Mouse (Mus musculus): ENCODE data around the gene Son. TPM values are rescaled to one million over a fixed set of nuclear protein-coding genes. Genes with fewer than 3 reads are reported as not detected.

The Son gene
- 144 and 200 TPM in 2 replicates for polyA plus RNA-seq (2012; rRNA removed)

DNA sequence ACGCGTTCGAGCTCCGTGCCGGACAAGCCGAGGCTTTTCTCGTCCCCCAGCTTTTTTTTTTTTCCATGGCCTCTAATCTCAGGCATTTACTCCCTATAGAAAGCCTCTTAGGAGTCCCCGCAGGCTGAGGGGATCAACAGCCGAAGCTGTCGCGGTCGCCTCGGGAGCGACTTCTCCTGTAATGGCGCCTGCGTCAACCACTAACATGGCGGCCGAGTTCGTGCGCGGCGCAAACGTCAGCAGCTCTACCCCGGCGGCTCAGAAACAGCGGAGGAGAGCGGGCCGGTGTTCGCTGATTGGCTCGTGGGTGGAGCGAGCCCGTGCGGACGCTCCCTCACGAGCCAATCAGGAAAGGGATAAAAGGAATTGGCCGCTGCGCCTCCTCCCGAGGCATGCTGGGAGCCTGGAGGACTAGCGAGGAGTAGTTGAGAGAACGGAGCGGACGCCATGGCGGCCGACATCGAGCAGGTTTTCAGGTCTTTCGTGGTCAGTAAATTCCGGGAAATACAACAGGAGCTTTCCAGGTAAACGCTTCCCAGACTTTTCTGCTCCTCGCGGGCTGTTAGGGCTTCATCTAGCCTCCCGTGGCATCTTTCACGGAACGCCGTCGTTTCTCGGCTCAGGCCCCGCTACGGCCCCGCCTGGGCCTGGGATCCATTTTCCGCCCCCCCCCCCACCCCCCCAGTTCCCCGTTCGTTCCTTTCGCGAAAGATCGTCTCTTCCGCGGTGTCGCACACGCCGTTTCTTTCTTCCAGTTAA, at the start of gene Son:
Gene Son (plus strand): TSS at position 46 of the 759 bp plus-strand sequence.
- under 1% methylated on average over 70 of the region's 70 CpGs for WGBS

DNA sequence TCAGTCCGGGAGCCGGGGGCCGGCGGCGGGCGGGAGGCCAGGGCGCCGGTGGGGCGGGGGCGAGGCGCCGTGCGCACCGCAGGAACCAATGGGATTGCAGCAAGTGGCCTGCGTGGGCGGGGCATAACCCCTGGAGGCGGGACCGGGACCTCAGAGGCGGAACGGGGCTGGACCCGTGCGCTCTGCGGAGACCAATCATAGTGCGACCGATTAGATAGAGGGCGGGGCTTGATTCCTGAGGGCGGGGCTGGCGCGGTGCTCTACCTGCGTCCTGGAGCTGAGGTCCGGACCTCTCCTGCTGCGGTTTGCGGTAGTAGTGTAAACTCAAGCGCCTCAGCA, 49.7 kb upstream of the Son start, which contains the start of gene Tmem50b:
Gene Tmem50b (minus strand): TSS at position 129 of the 339 bp plus-strand sequence.
- 1% methylated on average over 34 of the region's 34 CpGs for WGBS
- DNase-seq, result peak; percentile 99
- H3K4me1 ChIP-seq (ENCODE audit: control insufficient read depth, insufficient read depth, low read length), result peaks cover 8% of the 10 kb centered on the region
- H3K4me3 ChIP-seq (replicated peaks; ENCODE audit: extremely low read depth, low read depth, low read length), result peak within 1 kb of the TSS; percentile 90
- no peak for TF ChIP-seq CTCF (IDR thresholded peaks at IDR 0.05; ENCODE audit: insufficient read depth, low read length)
- TF ChIP-seq POLR2A (IDR thresholded peaks at IDR 0.05; ENCODE audit: borderline replicate concordance, extremely low read depth, low read depth, low read length), result no peak

More for the DNA sequence above, at the start of gene Son:
- TF ChIP-seq CTCF (IDR thresholded peaks at IDR 0.05; ENCODE audit: insufficient read depth, low read length), result no peak
- peak; percentile 97 for TF ChIP-seq POLR2A (IDR thresholded peaks at IDR 0.05; ENCODE audit: borderline replicate concordance, extremely low read depth, low read depth, low read length)
- peak; percentile 93 for DNase-seq
- H3K4me1 ChIP-seq (ENCODE audit: control insufficient read depth, insufficient read depth, low read length), result no peaks in the 10 kb centered on the region
- H3K4me3 ChIP-seq (replicated peaks; ENCODE audit: extremely low read depth, low read depth, low read length), result peak within 1 kb of the TSS; percentile 98

DNA sequence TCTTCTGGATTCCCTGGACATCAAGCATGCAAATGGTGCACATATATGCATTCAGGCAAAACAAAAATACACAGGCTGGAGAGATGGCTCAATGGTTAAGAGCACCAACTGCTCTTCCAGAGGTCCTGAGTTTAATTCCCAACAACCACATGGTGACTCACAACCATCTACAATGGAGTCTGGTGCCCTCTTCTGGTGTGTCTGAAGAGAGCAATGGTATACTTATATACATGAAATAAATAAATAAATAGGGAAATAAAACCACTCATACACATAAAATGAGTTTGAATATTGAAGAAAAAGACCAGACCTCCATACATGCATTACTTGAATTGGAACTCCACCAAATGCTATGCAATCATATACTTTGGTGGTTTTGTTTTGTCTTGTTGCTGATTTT, 48.1 kb upstream of the Son start:
- no peak for TF ChIP-seq CTCF (IDR thresholded peaks at IDR 0.05; ENCODE audit: insufficient read depth, low read length)
- Histone ChIP-seq H3K4me3 (replicated peaks; ENCODE audit: extremely low read depth, low read depth, low read length) (no peak overlapping the region), H3K4me1 (ENCODE audit: control insufficient read depth, insufficient read depth, low read length) (peaks cover 5% of the 10 kb centered on the region; the same call in 1 of the 2 replicates)
- no peak for DNase-seq

DNA sequence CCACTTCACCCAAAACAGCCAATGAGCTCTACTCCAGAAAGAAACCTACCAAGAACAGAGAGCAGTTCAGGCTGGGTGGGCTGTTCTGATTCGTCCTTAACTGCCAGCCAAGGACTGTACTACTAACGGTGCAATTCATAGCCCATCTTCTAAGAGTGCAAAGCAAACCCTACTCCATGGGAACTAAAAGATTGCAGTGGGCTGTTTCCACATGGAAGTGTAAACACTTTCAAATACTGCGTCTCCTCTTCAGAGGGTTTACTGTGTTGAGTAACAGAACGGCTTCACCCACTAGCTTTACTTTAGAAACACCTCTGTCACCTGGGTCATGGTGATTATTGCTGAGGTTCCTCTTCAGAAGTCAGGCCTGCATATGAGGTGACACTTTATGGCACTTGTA, 46.2 kb upstream of the Son start:
- WGBS, result 42% methylated on average over 4 of the region's 4 CpGs
- no peak for TF ChIP-seq CTCF (IDR thresholded peaks at IDR 0.05; ENCODE audit: insufficient read depth, low read length)
- no peak for TF ChIP-seq POLR2A (IDR thresholded peaks at IDR 0.05; ENCODE audit: borderline replicate concordance, extremely low read depth, low read depth, low read length)
- DNase-seq, result no peak
- no peak overlapping the region for H3K4me3 ChIP-seq (replicated peaks; ENCODE audit: extremely low read depth, low read depth, low read length)
- H3K4me1 ChIP-seq (ENCODE audit: control insufficient read depth, insufficient read depth, low read length), result peaks cover 5% of the 10 kb centered on the region; the same call in 1 of the 2 replicates

DNA sequence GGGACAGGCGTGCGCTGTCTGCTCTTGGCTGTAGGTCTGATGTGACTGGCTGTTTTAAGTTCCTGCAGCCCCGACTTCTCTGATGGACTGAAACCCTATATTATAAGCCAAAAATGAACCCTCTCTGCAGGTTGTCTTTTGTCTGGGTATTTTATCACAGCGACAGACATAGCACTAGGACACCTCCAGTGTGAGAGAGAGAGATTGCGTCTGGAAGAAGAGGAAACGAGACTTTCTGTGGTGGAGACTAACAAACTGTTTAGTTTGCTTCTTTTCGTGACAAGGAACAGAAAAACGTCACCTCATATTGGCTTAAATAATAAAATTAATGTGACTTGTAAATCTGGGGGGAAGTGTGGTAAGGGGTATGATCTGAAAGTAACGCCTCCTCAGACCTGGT, 45.6 kb upstream of the Son start:
- TF ChIP-seq POLR2A (IDR thresholded peaks at IDR 0.05; ENCODE audit: borderline replicate concordance, extremely low read depth, low read depth, low read length) (no peak), CTCF (IDR thresholded peaks at IDR 0.05; ENCODE audit: insufficient read depth, low read length) (no peak)
- WGBS, result 58% methylated on average over 9 of the region's 9 CpGs
- H3K4me3 ChIP-seq (replicated peaks; ENCODE audit: extremely low read depth, low read depth, low read length), result no peak overlapping the region

DNA sequence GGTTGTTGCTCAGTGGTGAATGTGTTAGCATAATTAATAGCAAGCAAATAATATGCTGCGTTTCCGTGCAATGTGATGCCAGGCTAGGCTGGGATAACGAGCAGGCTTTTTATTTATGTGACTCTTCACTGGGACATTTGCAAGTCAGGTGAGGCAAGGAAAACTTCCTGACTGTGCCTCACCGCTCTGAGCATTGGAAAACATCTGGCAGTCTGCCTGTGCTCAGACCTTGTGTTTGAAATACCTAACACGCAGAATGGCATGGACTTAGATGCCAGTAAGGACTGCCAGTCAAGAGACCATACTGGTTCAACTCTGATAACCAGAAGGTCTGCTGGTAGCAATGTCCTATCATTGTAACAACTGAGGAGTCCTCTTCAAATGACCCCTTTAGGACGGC, 42.1 kb upstream of the Son start:
- TF ChIP-seq POLR2A (IDR thresholded peaks at IDR 0.05; ENCODE audit: borderline replicate concordance, extremely low read depth, low read depth, low read length), result no peak
- no peak for TF ChIP-seq CTCF (IDR thresholded peaks at IDR 0.05; ENCODE audit: insufficient read depth, low read length)
- no peak overlapping the region for H3K4me3 ChIP-seq (replicated peaks; ENCODE audit: extremely low read depth, low read depth, low read length)
- no peak for DNase-seq
- peaks cover 5% of the 10 kb centered on the region; the same call in 1 of the 2 replicates for H3K4me1 ChIP-seq (ENCODE audit: control insufficient read depth, insufficient read depth, low read length)
- 79% methylated on average over 6 of the region's 6 CpGs for WGBS

More for the DNA sequence above, 45.6 kb upstream of the Son start:
- DNase-seq, result no peak
- H3K4me1 ChIP-seq (ENCODE audit: control insufficient read depth, insufficient read depth, low read length), result peaks cover 5% of the 10 kb centered on the region; the same call in 1 of the 2 replicates

DNA sequence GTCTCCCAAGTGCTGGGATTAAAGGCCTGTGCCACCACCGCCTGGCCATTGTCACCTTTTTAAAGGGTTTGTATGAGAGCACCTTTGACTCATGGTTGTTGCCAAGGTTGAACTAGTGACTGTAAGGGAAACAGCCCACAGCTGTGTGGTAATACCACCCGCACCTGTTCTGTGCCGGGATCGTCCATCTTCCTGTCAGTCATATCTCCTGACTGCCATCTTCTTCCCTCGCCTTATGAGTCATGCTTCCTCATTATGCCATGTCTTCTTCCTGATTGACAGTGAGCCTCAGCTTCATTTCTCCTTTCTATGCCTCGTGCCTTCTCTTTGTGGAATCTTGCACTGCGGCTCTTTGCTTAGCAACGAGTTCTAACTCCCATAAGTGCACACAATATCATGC, 40.3 kb upstream of the Son start:
- DNase-seq, result no peak
- WGBS, result 78% methylated on average over 8 of the region's 8 CpGs
- TF ChIP-seq POLR2A (IDR thresholded peaks at IDR 0.05; ENCODE audit: borderline replicate concordance, extremely low read depth, low read depth, low read length), result no peak
- no peak for TF ChIP-seq CTCF (IDR thresholded peaks at IDR 0.05; ENCODE audit: insufficient read depth, low read length)
- Histone ChIP-seq H3K4me3 (replicated peaks; ENCODE audit: extremely low read depth, low read depth, low read length) (no peak overlapping the region), H3K4me1 (ENCODE audit: control insufficient read depth, insufficient read depth, low read length) (no peaks in the 10 kb centered on the region)

DNA sequence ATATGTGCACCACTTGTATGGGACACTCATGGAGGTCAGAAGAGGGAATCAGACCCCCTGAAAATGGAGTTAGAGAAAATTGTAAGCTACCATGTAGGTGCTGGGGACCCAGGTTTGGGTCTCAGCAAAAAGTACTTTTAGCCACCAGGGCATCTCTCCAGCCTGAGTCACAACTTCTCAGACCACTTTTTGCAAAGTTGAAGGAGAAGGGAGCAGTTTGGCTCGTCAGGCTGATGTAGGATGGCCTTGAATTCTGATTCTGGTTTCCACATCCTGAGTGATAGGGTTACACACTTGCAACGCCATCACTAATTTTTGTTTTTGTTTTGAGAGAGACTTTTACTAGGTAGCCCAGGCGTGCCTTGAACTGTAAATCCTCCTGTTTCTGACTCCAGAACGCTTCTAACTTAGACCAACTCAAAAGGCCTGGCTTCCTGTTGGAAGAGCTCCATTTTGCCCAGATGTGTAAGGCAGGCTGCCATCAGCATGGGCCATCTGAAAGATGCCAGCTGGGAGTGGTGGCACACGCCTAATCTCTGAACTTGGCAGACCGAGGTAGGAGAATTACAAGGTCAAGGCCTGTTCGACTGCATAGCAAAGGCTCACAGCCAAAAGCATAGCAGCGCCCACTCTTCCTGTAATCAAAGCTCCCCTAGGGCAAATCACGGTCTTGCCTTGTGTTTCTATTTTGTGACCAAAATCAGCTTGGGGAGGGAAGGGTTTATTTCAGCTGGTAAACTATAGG, 37.6 kb upstream of the Son start:
- Histone ChIP-seq H3K4me3 (replicated peaks; ENCODE audit: extremely low read depth, low read depth, low read length) (no peak overlapping the region), H3K4me1 (ENCODE audit: control insufficient read depth, insufficient read depth, low read length) (no peaks in the 10 kb centered on the region)
- no peak for DNase-seq
- 35% methylated on average over 9 of the region's 9 CpGs for WGBS
- no peak for TF ChIP-seq POLR2A (IDR thresholded peaks at IDR 0.05; ENCODE audit: borderline replicate concordance, extremely low read depth, low read depth, low read length)
- TF ChIP-seq CTCF (IDR thresholded peaks at IDR 0.05; ENCODE audit: insufficient read depth, low read length), result no peak

DNA sequence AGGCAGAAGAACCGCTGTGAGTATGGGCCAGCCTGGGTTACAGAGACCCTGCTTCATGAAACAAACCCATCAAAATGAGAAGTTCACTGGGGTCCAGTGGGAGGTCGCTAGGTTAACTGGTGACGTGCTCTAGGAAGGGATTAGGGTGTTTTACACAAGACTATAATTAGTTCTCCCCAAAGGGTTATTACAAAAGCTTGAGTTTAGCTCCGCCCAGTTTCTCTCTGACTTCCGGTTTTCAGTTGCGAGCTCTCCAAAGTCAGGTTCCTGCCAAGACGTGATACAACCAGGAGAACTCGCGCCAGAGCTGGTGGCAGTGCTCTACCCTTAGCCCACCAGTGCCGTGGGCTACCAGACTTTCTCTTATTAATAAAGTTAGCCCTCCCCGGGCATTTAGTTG, 36.1 kb upstream of the Son start:
- no peak for TF ChIP-seq CTCF (IDR thresholded peaks at IDR 0.05; ENCODE audit: insufficient read depth, low read length)
- no peak for TF ChIP-seq POLR2A (IDR thresholded peaks at IDR 0.05; ENCODE audit: borderline replicate concordance, extremely low read depth, low read depth, low read length)
- no peak for DNase-seq
- WGBS, result 49% methylated on average over 11 of the region's 11 CpGs
- Histone ChIP-seq H3K4me1 (ENCODE audit: control insufficient read depth, insufficient read depth, low read length) (no peaks in the 10 kb centered on the region), H3K4me3 (replicated peaks; ENCODE audit: extremely low read depth, low read depth, low read length) (no peak overlapping the region)

DNA sequence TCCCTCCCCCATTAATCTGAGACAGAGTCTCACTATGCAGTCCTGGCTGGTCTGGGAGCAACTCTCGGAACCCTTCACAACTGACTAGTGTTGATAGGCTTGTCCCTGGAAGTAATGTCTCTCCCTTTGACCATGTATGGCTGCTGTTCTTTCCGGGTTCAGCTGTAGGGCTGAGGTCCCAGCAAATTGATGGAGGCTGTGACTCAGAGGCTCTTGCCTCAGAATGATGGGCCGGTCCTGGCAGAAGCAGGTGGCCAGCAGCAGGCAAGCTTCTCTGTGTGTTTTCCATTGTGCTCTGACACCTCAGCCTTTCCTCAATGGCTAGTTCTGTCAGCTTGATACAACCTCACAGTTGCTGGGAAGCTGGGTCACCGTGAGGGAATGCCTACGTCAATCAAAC, 34.8 kb upstream of the Son start:
- DNase-seq, result no peak
- 70% methylated on average over 5 of the region's 5 CpGs for WGBS
- TF ChIP-seq POLR2A (IDR thresholded peaks at IDR 0.05; ENCODE audit: borderline replicate concordance, extremely low read depth, low read depth, low read length) (no peak), CTCF (IDR thresholded peaks at IDR 0.05; ENCODE audit: insufficient read depth, low read length) (no peak)
- H3K4me1 ChIP-seq (ENCODE audit: control insufficient read depth, insufficient read depth, low read length), result no peaks in the 10 kb centered on the region
- H3K4me3 ChIP-seq (replicated peaks; ENCODE audit: extremely low read depth, low read depth, low read length), result no peak overlapping the region

Data from lung, adult 2 months (tissue).